Mouse (Mus musculus) liver, embryonic 14.5 days (tissue): ENCODE measurements around the gene Prrt3. TPM values are rescaled to one million over a fixed set of nuclear protein-coding genes. Genes with fewer than 3 reads are reported as not detected.

ENCODE experiments used
- ATAC-seq: fragments of 200-750 bp; cut with Nextera tagmentation; 2 replicates; pipeline ENCODE4 v1.8.0; 2017; ENCODE audit warnings: moderate number of reproducible peaks, mild to moderate bottlenecking, moderate library complexity; ENCODE audit not compliant: insufficient read depth
- DNase-seq, 3 experiments: peaks; one replicate each; pipeline ENCODE4 v3.0.0-alpha.2; 2012 to 2013; ENCODE audit warnings: low read depth in 3 of 3, low spot score in 3 of 3
- H3K27ac ChIP-seq: fragments of 300-500 bp; sonication (generic); 2 replicates; pipeline ENCODE4 v1.5.1; 2014; ENCODE audit warnings: moderate library complexity, mild to moderate bottlenecking, control low read depth, inconsistent platforms
- H3K27me3 ChIP-seq: fragments of 300-500 bp; sonication (generic); 2 replicates; pipeline ENCODE4 v1.6.1; 2014; ENCODE audit warnings: mild to moderate bottlenecking, low read length, moderate library complexity; ENCODE audit not compliant: control insufficient read depth, insufficient read depth
- H3K36me3 ChIP-seq: fragments of 300-500 bp; sonication (generic); replicated peaks from 2 replicates; pipeline ENCODE4 v1.6.1; 2014; ENCODE audit warnings: low read depth; ENCODE audit not compliant: control insufficient read depth, insufficient read depth
- H3K4me1 ChIP-seq, 2 experiments: fragments of 200-500 bp in 1 of 2; fragments of 300-500 bp in 1 of 2; sonication (generic) in 1 of 2; replicated peaks; 2 replicates each; pipeline ENCODE4 v1.6.1; 2012 to 2014; ENCODE audit warnings: antibody characterized with exemption in 1 of 2, inconsistent platforms in 1 of 2, low read length in 1 of 2; ENCODE audit not compliant: control insufficient read depth in 2 of 2, insufficient read depth in 2 of 2
- H3K4me2 ChIP-seq: fragments of 300-500 bp; sonication (generic); 2 replicates; pipeline ENCODE4 v1.6.1; 2014; ENCODE audit warnings: low read depth, mild to moderate bottlenecking, control low read depth, moderate library complexity
- H3K4me3 ChIP-seq, 2 experiments: fragments of 200-500 bp in 1 of 2; fragments of 300-500 bp in 1 of 2; sonication (generic) in 1 of 2; 2 replicates each; pipeline ENCODE4 v1.5.1; 2012 to 2014; ENCODE audit warnings: low read depth in 2 of 2, low read length in 2 of 2, mild to moderate bottlenecking in 2 of 2, control low read depth in 1 of 2, inconsistent platforms in 1 of 2, moderate library complexity in 1 of 2; ENCODE audit not compliant: insufficient read depth in 1 of 2
- H3K9ac ChIP-seq: fragments of 300-500 bp; sonication (generic); replicated peaks from 2 replicates; pipeline ENCODE4 v1.6.1; 2014; ENCODE audit warnings: mild to moderate bottlenecking, control low read depth, moderate library complexity
- H3K9me3 ChIP-seq: fragments of 300-500 bp; sonication (generic); 2 replicates; pipeline ENCODE4 v1.6.1; 2016; ENCODE audit warnings: low read length, mixed read lengths; ENCODE audit not compliant: control insufficient read depth
- CTCF ChIP-seq: IDR thresholded peaks from 2 replicates; pipeline ENCODE4 v1.5.1; 2016; ENCODE audit warnings: antibody characterized with exemption, low read depth, control low read depth
- EP300 ChIP-seq: IDR thresholded peaks from 2 replicates; pipeline ENCODE4 v1.6.1; 2016; ENCODE audit warnings: antibody characterized with exemption, low read depth
- WGBS: fragments of 180-500 bp; shearing (Covaris S2); extraction: QIAGEN DNeasy Blood & Tissue Kit; methylation state at CpG from one replicate; pipeline ENCODE4 v1.1.7; 2014; ENCODE audit not compliant: insufficient replicate concordance; 5-methylcytosine and 5-hydroxymethylcytosine counted together
- microRNA-seq: library from miRNA; unstranded; fragments of <30 nt; microRNA quantifications from one replicate; pipeline ENCODE4, GENCODE M21; 2016
- polyA plus RNA-seq, 2 experiments: library from polyadenylated mRNA; depleted of rRNA in 1 of 2; stranded (reverse) in 1 of 2; unstranded in 1 of 2; fragments of >200 nt; fragmentation: Nextera tagmentation in 1 of 2; extraction: Ambion mirVana in 1 of 2; gene quantifications; 2 replicates each; pipeline versions ENCODE4 v1.2.1 to v1.2.3; 2012 to 2014

Prrt3 gene
- polyA plus RNA-seq, 2 experiments, result not detected

- Histone ChIP-seq H3K36me3 (peaks cover 7% of the 10 kb centered on the region; the same call in 1 of the 2 replicates), H3K9me3 (no peaks in the 10 kb centered on the region), H3K4me1 (no peaks in the 10 kb centered on the region), H3K9ac (no peak overlapping the region), H3K4me2 (no peak overlapping the region), H3K4me3 (no peak overlapping the region), H3K27me3 (no peaks in the 10 kb centered on the region), H3K27ac (no peak overlapping the region)
- DNase-seq (no peak), ATAC-seq (no peak)
- TF ChIP-seq CTCF, result no peak
- no peak for TF ChIP-seq EP300
- 64% methylated on average over 2 of the region's 2 CpGs for WGBS
Measured at GRCm38 (mm10) chr6:113451839-113452238, 49.9 kb downstream of the Prrt3 start.

- peaks cover 6 to 9% of the 10 kb centered on the region in 2 experiments for H3K4me1 ChIP-seq
Measured at GRCm38 (mm10) chr6:113447639-113448038, 54.1 kb downstream of the Prrt3 start.

GRCm38 (mm10) chr6:113444207-113444965 lies 57.3 kb downstream of the Prrt3 start:
- Histone ChIP-seq H3K4me3 (no peak overlapping the region), H3K9me3 (no peaks in the 10 kb centered on the region), H3K9ac (no peak overlapping the region), H3K4me1 (peaks cover 9% of the 10 kb centered on the region in 2 experiments), H3K36me3 (peaks cover 7% of the 10 kb centered on the region; the same call in 1 of the 2 replicates), H3K4me2 (no peak overlapping the region), H3K27me3 (no peaks in the 10 kb centered on the region), H3K27ac (no peak overlapping the region)
- whole genome bisulfite sequencing, result 77% methylated on average over 6 of the region's 8 CpGs
- no peak for TF ChIP-seq CTCF
- no peak for TF ChIP-seq EP300
- ATAC-seq, result no peak
- DNase-seq, result no peak

More at GRCm38 (mm10) chr6:113447639-113448038, 54.1 kb downstream of the Prrt3 start:
- Histone ChIP-seq H3K9ac (no peak overlapping the region), H3K4me2 (no peak overlapping the region), H3K27ac (no peak overlapping the region), H3K36me3 (peaks cover 7% of the 10 kb centered on the region; the same call in 1 of the 2 replicates), H3K27me3 (no peaks in the 10 kb centered on the region), H3K4me3 (no peak overlapping the region), H3K9me3 (no peaks in the 10 kb centered on the region)
- 79% methylated on average over 4 of the region's 4 CpGs for WGBS
- DNase-seq, result no peak
- no peak for ATAC-seq
- TF ChIP-seq CTCF, result no peak
- no peak for TF ChIP-seq EP300

Small RNA genes lying within 50 kb of the gene (microRNA-seq; reads per million reads assigned to microRNA genes)
- not detected for gene Gm23365

Other genes with a start within 250 kb of the Prrt3 start
- gene Cpne9, start 219.6 kb downstream of the Prrt3 start, polyA plus RNA-seq (2012; rRNA removed), result 0.02 TPM in 2 replicates
- not detected in 2 replicates for gene Cpne9, start 219.6 kb downstream of the Prrt3 start, polyA plus RNA-seq (2014; fragmentation: Nextera tagmentation; extraction: Ambion mirVana)
- gene Brpf1, start 194.8 kb downstream of the Prrt3 start, polyA plus RNA-seq (2012; rRNA removed), result 9.4 and 11.7 TPM in 2 replicates
- 6.7 and 7.5 TPM in 2 replicates for gene Brpf1, start 194.8 kb downstream of the Prrt3 start, polyA plus RNA-seq (2014; fragmentation: Nextera tagmentation; extraction: Ambion mirVana)
- 8.0 TPM in 2 replicates for gene Ogg1, start 175.0 kb downstream of the Prrt3 start, polyA plus RNA-seq (2012; rRNA removed)
- gene Ogg1, start 175.0 kb downstream of the Prrt3 start, polyA plus RNA-seq (2014; fragmentation: Nextera tagmentation; extraction: Ambion mirVana), result 4.5 and 5.1 TPM in 2 replicates
- gene Camk1, start 157.9 kb downstream of the Prrt3 start, polyA plus RNA-seq (2012; rRNA removed), result 6.9 and 9.0 TPM in 2 replicates
- gene Camk1, start 157.9 kb downstream of the Prrt3 start, polyA plus RNA-seq (2014; fragmentation: Nextera tagmentation; extraction: Ambion mirVana), result 16.3 and 19.7 TPM in 2 replicates
- gene Tada3, start 124.0 kb downstream of the Prrt3 start, polyA plus RNA-seq (2012; rRNA removed), result 10.3 and 15.1 TPM in 2 replicates
- 15.6 and 18.7 TPM in 2 replicates for gene Tada3, start 124.0 kb downstream of the Prrt3 start, polyA plus RNA-seq (2014; fragmentation: Nextera tagmentation; extraction: Ambion mirVana)
- gene Arpc4, start 123.8 kb downstream of the Prrt3 start, polyA plus RNA-seq (2012; rRNA removed), result 37.2 and 43.7 TPM in 2 replicates
- 102 and 103 TPM in 2 replicates for gene Arpc4, start 123.8 kb downstream of the Prrt3 start, polyA plus RNA-seq (2014; fragmentation: Nextera tagmentation; extraction: Ambion mirVana)
- 1.6 and 2.3 TPM in 2 replicates for gene Ttll3, start 112.7 kb downstream of the Prrt3 start, polyA plus RNA-seq (2012; rRNA removed)
- 0.41 and 0.44 TPM in 2 replicates for gene Ttll3, start 112.7 kb downstream of the Prrt3 start, polyA plus RNA-seq (2014; fragmentation: Nextera tagmentation; extraction: Ambion mirVana)
- gene Rpusd3, start 82.6 kb downstream of the Prrt3 start, polyA plus RNA-seq (2012; rRNA removed), result 8.1 and 12.8 TPM in 2 replicates
- 8.6 and 11.0 TPM in 2 replicates for gene Rpusd3, start 82.6 kb downstream of the Prrt3 start, polyA plus RNA-seq (2014; fragmentation: Nextera tagmentation; extraction: Ambion mirVana)
- 0.02 TPM in 2 replicates for gene Cidec, start 66.2 kb downstream of the Prrt3 start, polyA plus RNA-seq (2012; rRNA removed)
- 0.13 TPM in 1 of 2 replicates, not detected in the other for gene Cidec, start 66.2 kb downstream of the Prrt3 start, polyA plus RNA-seq (2014; fragmentation: Nextera tagmentation; extraction: Ambion mirVana)
- gene Jagn1, start 59.4 kb downstream of the Prrt3 start, polyA plus RNA-seq (2012; rRNA removed), result 23.1 and 24.3 TPM in 2 replicates
- 27.0 and 31.7 TPM in 2 replicates for gene Jagn1, start 59.4 kb downstream of the Prrt3 start, polyA plus RNA-seq (2014; fragmentation: Nextera tagmentation; extraction: Ambion mirVana)
- gene Il17re, start 43.4 kb downstream of the Prrt3 start, polyA plus RNA-seq (2012; rRNA removed), result 0.11 and 0.24 TPM in 2 replicates
- gene Il17re, start 43.4 kb downstream of the Prrt3 start, polyA plus RNA-seq (2014; fragmentation: Nextera tagmentation; extraction: Ambion mirVana), result 0.08 TPM in 1 of 2 replicates, not detected in the other
- 3.4 and 4.3 TPM in 2 replicates for gene Il17rc, start 30.5 kb downstream of the Prrt3 start, polyA plus RNA-seq (2012; rRNA removed)
- gene Il17rc, start 30.5 kb downstream of the Prrt3 start, polyA plus RNA-seq (2014; fragmentation: Nextera tagmentation; extraction: Ambion mirVana), result 3.4 and 5.6 TPM in 2 replicates
- gene Creld1, start 18.6 kb downstream of the Prrt3 start, polyA plus RNA-seq (2012; rRNA removed), result 2.7 and 3.1 TPM in 2 replicates
- 3.9 and 5.1 TPM in 2 replicates for gene Creld1, start 18.6 kb downstream of the Prrt3 start, polyA plus RNA-seq (2014; fragmentation: Nextera tagmentation; extraction: Ambion mirVana)
- gene Emc3, start 29.7 kb upstream of the Prrt3 start, polyA plus RNA-seq (2012; rRNA removed), result 16.3 and 20.7 TPM in 2 replicates
- 39.4 and 41.5 TPM in 2 replicates for gene Emc3, start 29.7 kb upstream of the Prrt3 start, polyA plus RNA-seq (2014; fragmentation: Nextera tagmentation; extraction: Ambion mirVana)
- 6.9 and 8.4 TPM in 2 replicates for gene Fancd2, start 29.8 kb upstream of the Prrt3 start, polyA plus RNA-seq (2012; rRNA removed)
- 9.1 and 10.7 TPM in 2 replicates for gene Fancd2, start 29.8 kb upstream of the Prrt3 start, polyA plus RNA-seq (2014; fragmentation: Nextera tagmentation; extraction: Ambion mirVana)
- 0.03 and 0.04 TPM in 2 replicates for gene Fancd2os, start 98.8 kb upstream of the Prrt3 start, polyA plus RNA-seq (2012; rRNA removed)
- 0.14 TPM in 1 of 2 replicates, not detected in the other for gene Fancd2os, start 98.8 kb upstream of the Prrt3 start, polyA plus RNA-seq (2014; fragmentation: Nextera tagmentation; extraction: Ambion mirVana)
- gene Brk1, start 102.8 kb upstream of the Prrt3 start, polyA plus RNA-seq (2012; rRNA removed), result 66.6 and 71.1 TPM in 2 replicates
- 86.4 and 88.8 TPM in 2 replicates for gene Brk1, start 102.8 kb upstream of the Prrt3 start, polyA plus RNA-seq (2014; fragmentation: Nextera tagmentation; extraction: Ambion mirVana)
- gene Vhl, start 122.0 kb upstream of the Prrt3 start, polyA plus RNA-seq (2012; rRNA removed), result 3.9 and 5.0 TPM in 2 replicates
- gene Vhl, start 122.0 kb upstream of the Prrt3 start, polyA plus RNA-seq (2014; fragmentation: Nextera tagmentation; extraction: Ambion mirVana), result 7.4 and 8.0 TPM in 2 replicates
- 19.1 and 27.0 TPM in 2 replicates for gene Irak2, start 136.5 kb upstream of the Prrt3 start, polyA plus RNA-seq (2012; rRNA removed)
- gene Irak2, start 136.5 kb upstream of the Prrt3 start, polyA plus RNA-seq (2014; fragmentation: Nextera tagmentation; extraction: Ambion mirVana), result 4.9 and 7.0 TPM in 2 replicates
- 10.6 and 15.4 TPM in 2 replicates for gene Tatdn2, start 195.1 kb upstream of the Prrt3 start, polyA plus RNA-seq (2012; rRNA removed)
- gene Tatdn2, start 195.1 kb upstream of the Prrt3 start, polyA plus RNA-seq (2014; fragmentation: Nextera tagmentation; extraction: Ambion mirVana), result 1.0 and 1.3 TPM in 2 replicates
- gene Ghrl, start 217.9 kb upstream of the Prrt3 start, polyA plus RNA-seq (2012; rRNA removed), result 0.11 and 0.18 TPM in 2 replicates
- gene Ghrl, start 217.9 kb upstream of the Prrt3 start, polyA plus RNA-seq (2014; fragmentation: Nextera tagmentation; extraction: Ambion mirVana), result 0.29 TPM in 1 of 2 replicates, not detected in the other
- gene Sec13, start 238.8 kb upstream of the Prrt3 start, polyA plus RNA-seq (2012; rRNA removed), result 75.5 and 93.7 TPM in 2 replicates
- 114 and 118 TPM in 2 replicates for gene Sec13, start 238.8 kb upstream of the Prrt3 start, polyA plus RNA-seq (2014; fragmentation: Nextera tagmentation; extraction: Ambion mirVana)